Mouse (Mus musculus): ENCODE data around the gene Hapln1. TPM values are rescaled to one million over a fixed set of nuclear protein-coding genes. Genes with fewer than 3 reads are reported as not detected.
A peak's percentile ranks its signal among the peaks of the same experiment; 100 is the strongest.

Hapln1 gene
- polyA plus RNA-seq, 1 experiment from 2014 or later = 27.3 TPM

DNA sequence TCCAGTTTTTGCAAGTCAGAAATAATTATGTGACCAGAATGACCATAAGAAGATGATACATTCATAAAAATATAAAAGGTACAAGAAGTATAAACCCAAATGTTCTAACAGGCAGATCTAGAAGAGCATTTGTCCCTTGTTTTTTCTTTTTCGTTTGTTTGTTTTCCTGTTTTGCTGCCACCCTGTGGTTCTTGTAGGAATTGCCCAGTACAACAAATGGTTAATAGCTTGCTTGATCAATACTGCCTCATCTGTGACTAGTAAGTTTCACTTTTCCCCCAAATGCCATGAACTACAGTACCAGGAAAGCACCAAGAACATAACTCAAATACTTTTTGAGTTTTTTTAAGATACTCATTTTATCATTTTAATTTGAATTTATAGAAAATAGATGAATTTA, 11.9 kb downstream of the Hapln1 start:
- Histone ChIP-seq H3K36me3 (replicated peaks) (no peaks in the 10 kb centered on the region), H3K4me3 (no peak overlapping the region), H3K27ac (no peak overlapping the region), H3K27me3 (ENCODE audit: poor library complexity, severe bottlenecking) (no peaks in the 10 kb centered on the region), H3K9me3 (no peaks in the 10 kb centered on the region), H3K4me1 (no peaks in the 10 kb centered on the region; the same call in 1 of the 2 replicates)
- WGBS = 21% methylated on average over 1 of the region's 1 CpGs
- DNase-seq (ENCODE audit: extremely low spot score, low spot score) = no peak

- H3K4me3 ChIP-seq = no peak overlapping the region
- no peaks in the 10 kb centered on the region for H3K27me3 ChIP-seq (ENCODE audit: poor library complexity, severe bottlenecking)
- WGBS = 96% methylated on average over 5 of the region's 5 CpGs
- no peaks in the 10 kb centered on the region for H3K9me3 ChIP-seq
- H3K36me3 ChIP-seq (replicated peaks) = no peaks in the 10 kb centered on the region
- DNase-seq (ENCODE audit: extremely low spot score, low spot score) = no peak
- no peaks in the 10 kb centered on the region for H3K4me1 ChIP-seq
- no peak overlapping the region for H3K27ac ChIP-seq
These were observed 24.9 kb downstream of the Hapln1 start for GRCm38 (mm10) chr13:89564518-89564917.

GRCm38 (mm10) chr13:89566300-89566699, 26.7 kb downstream of the Hapln1 start:
- no peak for DNase-seq (ENCODE audit: extremely low spot score, low spot score)
- 91% methylated on average over 4 of the region's 4 CpGs for WGBS
- no peaks in the 10 kb centered on the region for H3K4me1 ChIP-seq
- H3K9me3 ChIP-seq = no peaks in the 10 kb centered on the region
- no peak overlapping the region for H3K4me3 ChIP-seq
- H3K36me3 ChIP-seq (replicated peaks) = no peaks in the 10 kb centered on the region
- H3K27ac ChIP-seq = no peak overlapping the region
- no peaks in the 10 kb centered on the region for H3K27me3 ChIP-seq (ENCODE audit: poor library complexity, severe bottlenecking)

DNA sequence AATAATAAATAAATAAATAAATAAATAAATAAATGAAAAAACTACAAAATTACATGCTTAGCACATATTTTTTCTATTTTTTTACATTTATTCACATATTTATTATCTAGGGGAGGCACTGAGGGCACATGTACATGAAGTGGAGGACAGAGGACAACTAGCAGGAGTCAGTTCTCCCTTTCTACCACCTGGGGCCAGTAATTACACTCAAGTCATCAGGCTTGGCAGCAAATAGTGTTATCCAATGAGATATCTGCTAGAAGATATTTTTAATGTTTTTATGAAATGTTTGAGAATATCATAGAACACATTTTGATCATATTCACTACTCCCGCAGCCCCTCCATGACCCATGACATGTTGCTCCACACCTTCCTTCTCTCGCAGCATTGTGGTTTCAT, 39.5 kb downstream of the Hapln1 start:
- Histone ChIP-seq H3K36me3 (replicated peaks) (no peaks in the 10 kb centered on the region), H3K27me3 (ENCODE audit: poor library complexity, severe bottlenecking) (no peaks in the 10 kb centered on the region), H3K9me3 (no peaks in the 10 kb centered on the region), H3K27ac (no peak overlapping the region), H3K4me1 (no peaks in the 10 kb centered on the region), H3K4me3 (no peak overlapping the region)
- DNase-seq (ENCODE audit: extremely low spot score, low spot score) = no peak
- 92% methylated on average over 2 of the region's 2 CpGs for WGBS

DNA sequence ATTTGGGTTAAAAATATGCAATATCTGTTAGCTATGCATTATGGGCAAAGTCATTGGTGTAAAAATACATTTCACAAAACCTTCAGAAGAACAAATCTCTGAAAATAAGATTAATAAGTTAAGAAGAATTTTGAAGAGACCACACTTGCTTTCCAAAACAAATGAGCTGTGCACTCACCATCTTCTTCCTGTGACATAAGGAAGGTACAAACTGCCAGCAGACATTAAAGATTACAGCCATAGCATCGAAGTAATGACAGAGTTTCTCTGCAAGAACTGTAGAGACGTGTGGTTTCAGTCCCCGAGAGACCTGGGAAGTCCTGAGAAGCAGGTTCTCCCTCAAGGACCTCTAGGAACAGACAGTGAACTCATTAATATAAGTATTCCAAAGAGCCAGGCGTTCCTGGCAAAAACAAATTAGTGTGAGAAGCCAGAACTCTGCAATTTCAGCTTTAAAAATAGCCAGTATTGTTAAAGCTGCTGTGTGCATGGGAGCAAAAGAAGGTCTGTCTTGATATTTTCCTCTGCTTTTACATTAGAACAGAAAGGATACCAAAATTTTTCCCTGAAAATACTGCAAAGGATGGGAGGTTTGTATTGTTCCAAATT, 43.6 kb downstream of the Hapln1 start:
- H3K4me1 ChIP-seq = no peaks in the 10 kb centered on the region
- H3K9me3 ChIP-seq = no peaks in the 10 kb centered on the region
- WGBS = 76% methylated on average over 4 of the region's 4 CpGs
- no peaks in the 10 kb centered on the region for H3K36me3 ChIP-seq (replicated peaks)
- no peak overlapping the region for H3K27ac ChIP-seq
- H3K4me3 ChIP-seq = no peak overlapping the region
- DNase-seq (ENCODE audit: extremely low spot score, low spot score) = no peak
- no peaks in the 10 kb centered on the region for H3K27me3 ChIP-seq (ENCODE audit: poor library complexity, severe bottlenecking)

- Histone ChIP-seq H3K27me3 (ENCODE audit: poor library complexity, severe bottlenecking) (no peaks in the 10 kb centered on the region), H3K36me3 (replicated peaks) (no peaks in the 10 kb centered on the region), H3K4me1 (no peaks in the 10 kb centered on the region), H3K4me3 (no peak overlapping the region), H3K27ac (no peak overlapping the region), H3K9me3 (no peaks in the 10 kb centered on the region)
- DNase-seq (ENCODE audit: extremely low spot score, low spot score) = no peak
- 79% methylated on average over 10 of the region's 10 CpGs for WGBS
These were observed 44.4 kb downstream of the Hapln1 start for GRCm38 (mm10) chr13:89583747-89584738.

DNA sequence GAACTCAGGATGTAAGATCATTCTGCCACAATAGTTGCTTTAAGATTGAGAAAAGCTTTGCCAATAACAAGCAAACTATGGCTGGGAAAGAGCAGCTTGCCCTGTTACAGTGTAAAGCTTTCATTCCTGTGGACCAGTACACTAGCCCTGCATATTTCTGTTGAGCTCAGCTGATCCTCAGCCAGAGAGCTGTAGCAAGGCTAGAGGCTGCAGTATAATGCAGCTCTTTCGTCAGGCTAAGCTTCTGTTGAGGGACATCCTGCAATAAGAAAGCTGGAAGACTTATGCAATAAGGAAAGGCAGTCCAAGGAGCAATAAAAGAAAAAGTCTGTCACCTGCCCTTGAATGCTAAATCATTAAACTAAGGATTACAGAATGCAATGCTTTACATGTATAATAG, 45.5 kb downstream of the Hapln1 start:
- DNase-seq (ENCODE audit: extremely low spot score, low spot score) = no peak
- WGBS = 70% methylated on average over 1 of the region's 1 CpGs
- Histone ChIP-seq H3K27ac (no peak overlapping the region), H3K27me3 (ENCODE audit: poor library complexity, severe bottlenecking) (no peaks in the 10 kb centered on the region), H3K4me1 (no peaks in the 10 kb centered on the region), H3K9me3 (no peaks in the 10 kb centered on the region), H3K4me3 (no peak overlapping the region), H3K36me3 (replicated peaks) (no peaks in the 10 kb centered on the region)

GRCm38 (mm10) chr13:89595105-89595504, 55.5 kb downstream of the Hapln1 start:
- H3K4me1 ChIP-seq = no peaks in the 10 kb centered on the region
- no peak overlapping the region for H3K4me3 ChIP-seq
- no peaks in the 10 kb centered on the region for H3K27me3 ChIP-seq (ENCODE audit: poor library complexity, severe bottlenecking)
- peaks cover 8% of the 10 kb centered on the region; the same call in 1 of the 2 replicates for H3K9me3 ChIP-seq
- H3K36me3 ChIP-seq (replicated peaks) = peaks cover 6% of the 10 kb centered on the region
- no peak overlapping the region for H3K27ac ChIP-seq
- 80% methylated on average over 4 of the region's 4 CpGs for WGBS
- DNase-seq (ENCODE audit: extremely low spot score, low spot score) = no peak

DNA sequence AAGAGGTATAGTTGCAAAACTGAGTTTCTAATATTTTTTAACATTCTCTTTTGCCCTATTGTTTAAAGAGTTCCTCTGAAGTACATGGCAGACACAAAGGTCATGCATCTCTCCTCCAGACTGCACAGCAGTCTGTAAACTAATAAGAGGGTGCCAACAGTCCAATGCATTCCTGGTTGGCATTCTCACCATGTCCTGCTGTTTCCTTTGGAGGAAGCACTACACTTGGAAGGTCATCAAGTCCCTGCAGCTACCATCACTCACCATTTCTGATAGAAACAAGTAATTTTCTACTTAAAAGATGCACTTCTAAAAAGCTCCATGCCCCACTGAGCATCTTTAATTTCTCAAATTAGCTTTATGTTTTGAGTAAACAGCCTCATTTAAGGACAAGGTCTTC, 57.8 kb downstream of the Hapln1 start:
- DNase-seq (ENCODE audit: extremely low spot score, low spot score) = no peak
- Histone ChIP-seq H3K27ac (no peak overlapping the region), H3K4me1 (no peaks in the 10 kb centered on the region), H3K36me3 (replicated peaks) (peaks cover 6% of the 10 kb centered on the region), H3K9me3 (peaks cover 8% of the 10 kb centered on the region; the same call in 1 of the 2 replicates), H3K4me3 (no peak overlapping the region), H3K27me3 (ENCODE audit: poor library complexity, severe bottlenecking) (no peaks in the 10 kb centered on the region)

- Histone ChIP-seq H3K27ac (no peak overlapping the region), H3K36me3 (replicated peaks) (no peaks in the 10 kb centered on the region), H3K9me3 (no peaks in the 10 kb centered on the region), H3K27me3 (ENCODE audit: poor library complexity, severe bottlenecking) (no peaks in the 10 kb centered on the region), H3K4me3 (no peak overlapping the region), H3K4me1 (no peaks in the 10 kb centered on the region)
- WGBS = 91% methylated on average over 7 of the region's 7 CpGs
- no peak for DNase-seq (ENCODE audit: extremely low spot score, low spot score)
These were observed 60.9 kb downstream of the Hapln1 start for GRCm38 (mm10) chr13:89600466-89600865.

DNA sequence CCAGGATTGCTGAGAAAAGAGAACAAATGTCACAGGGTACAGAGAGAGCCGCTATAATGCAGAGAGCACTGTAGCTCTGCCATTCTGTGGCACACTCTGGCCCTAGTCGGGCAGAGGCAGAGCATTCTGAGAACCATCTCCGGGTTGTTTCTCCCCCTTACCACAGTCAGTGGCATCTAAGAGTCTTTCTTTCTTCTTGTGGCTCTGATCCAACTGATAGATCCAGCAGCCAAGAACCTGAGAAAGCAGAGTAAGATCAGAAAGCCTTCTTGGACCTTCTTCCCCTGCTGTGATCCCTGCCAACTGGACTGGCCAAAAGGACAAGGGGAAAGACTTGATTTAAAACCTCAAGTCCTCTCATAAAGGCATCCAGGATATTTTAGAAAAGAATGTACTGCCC, 63.7 kb downstream of the Hapln1 start:
- Histone ChIP-seq H3K9me3 (no peaks in the 10 kb centered on the region), H3K4me1 (peaks cover 6% of the 10 kb centered on the region; the same call in 1 of the 2 replicates), H3K27ac (no peak overlapping the region), H3K27me3 (ENCODE audit: poor library complexity, severe bottlenecking) (no peaks in the 10 kb centered on the region), H3K4me3 (no peak overlapping the region), H3K36me3 (replicated peaks) (no peaks in the 10 kb centered on the region)
- DNase-seq (ENCODE audit: extremely low spot score, low spot score) = no peak
- 92% methylated on average over 3 of the region's 3 CpGs for WGBS

- no peak for DNase-seq (ENCODE audit: extremely low spot score, low spot score)
- 60% methylated on average over 3 of the region's 3 CpGs for WGBS
These were observed 67.8 kb downstream of the Hapln1 start for GRCm38 (mm10) chr13:89607399-89607798.

DNA sequence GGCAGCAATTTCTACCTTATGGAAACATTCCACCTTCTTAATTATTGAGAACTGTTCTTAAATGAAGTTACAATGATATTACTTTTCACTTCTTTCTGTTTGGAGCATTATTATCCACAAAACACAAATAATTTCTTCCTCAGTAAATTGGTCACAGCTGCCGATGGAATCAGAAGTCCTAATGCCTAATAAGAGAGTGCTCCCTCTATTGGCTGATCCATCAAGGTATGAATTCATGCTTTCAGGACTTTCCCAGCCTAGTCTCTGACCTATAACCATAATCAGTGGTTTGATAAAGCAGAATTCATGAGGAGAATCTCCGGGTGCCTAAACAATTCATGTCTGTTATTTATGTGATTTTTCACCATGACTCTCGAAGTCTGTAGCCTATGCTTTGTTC, 79.5 kb downstream of the Hapln1 start:
- no peak for DNase-seq (ENCODE audit: extremely low spot score, low spot score)
- no peak overlapping the region for H3K27ac ChIP-seq
- no peaks in the 10 kb centered on the region for H3K9me3 ChIP-seq
- H3K27me3 ChIP-seq (ENCODE audit: poor library complexity, severe bottlenecking) = no peaks in the 10 kb centered on the region
- no peaks in the 10 kb centered on the region for H3K4me1 ChIP-seq
- no peaks in the 10 kb centered on the region for H3K36me3 ChIP-seq (replicated peaks)
- WGBS = 85% methylated on average over 3 of the region's 3 CpGs
- H3K4me3 ChIP-seq = no peak overlapping the region

More at GRCm38 (mm10) chr13:89607399-89607798, 67.8 kb downstream of the Hapln1 start:
- Histone ChIP-seq H3K9me3 (no peaks in the 10 kb centered on the region), H3K4me3 (no peak overlapping the region), H3K4me1 (peaks cover 6% of the 10 kb centered on the region; the same call in 1 of the 2 replicates), H3K27me3 (ENCODE audit: poor library complexity, severe bottlenecking) (no peaks in the 10 kb centered on the region), H3K36me3 (replicated peaks) (no peaks in the 10 kb centered on the region), H3K27ac (0 out of 2 replicates have a peak overlapping the region, but pooled peaks have one; percentile 40)
